Mouse (Mus musculus) myocyte (in vitro differentiated cells): Measurements from ENCODE around the gene Ifi27l2b. TPM values are rescaled to one million over a fixed set of nuclear protein-coding genes. Genes with fewer than 3 reads are reported as not detected.
"Not testable (repeated sequence)": the region's sequence is repeated elsewhere in the genome, so short reads cannot be mapped to it uniquely, and the experiment has no call there.

Source experiments
- H3K27me3 ChIP-seq: one replicate; pipeline ENCODE4 v1.6.1; 2011; ENCODE audit not compliant: control insufficient read depth, insufficient read depth, insufficient read length
- H3K36me3 ChIP-seq: one replicate; pipeline ENCODE4 v1.6.1; 2011; ENCODE audit not compliant: control insufficient read depth, insufficient read depth
- H3K4me2 ChIP-seq: one replicate; pipeline ENCODE4 v1.6.1; 2011; ENCODE audit warnings: low read depth, control low read depth
- H3K4me3 ChIP-seq: one replicate; pipeline ENCODE4 v1.5.1; 2011; ENCODE audit warnings: mild to moderate bottlenecking, control low read depth, moderate library complexity
- H3K79me2 ChIP-seq: one replicate; pipeline ENCODE4 v1.6.1; 2011; ENCODE audit not compliant: control insufficient read depth, insufficient read depth
- H3ac ChIP-seq: one replicate; pipeline ENCODE4 v1.6.1; 2011; ENCODE audit not compliant: control insufficient read depth, insufficient read length
- CEBPB ChIP-seq: IDR thresholded peaks from 2 replicates; pipeline ENCODE4 v1.6.1; 2011; ENCODE audit warnings: mild to moderate bottlenecking, moderate library complexity; ENCODE audit not compliant: poor library complexity, insufficient read depth, severe bottlenecking
- E2F4 ChIP-seq: IDR thresholded peaks from one replicate; pipeline ENCODE4 v1.6.1; 2011; ENCODE audit warnings: mild to moderate bottlenecking, control low read depth, moderate library complexity; ENCODE audit not compliant: insufficient read depth
- MAX ChIP-seq: IDR thresholded peaks from one replicate; pipeline ENCODE4 v1.6.1; 2011; ENCODE audit warnings: low read depth, mild to moderate bottlenecking, control low read depth
- MYOD1 ChIP-seq, 3 experiments: IDR thresholded peaks; one replicate each; pipeline ENCODE4 v1.6.1; 2011; ENCODE audit warnings: control low read depth in 2 of 3, low read depth in 2 of 3, mild to moderate bottlenecking in 2 of 3, moderate library complexity in 1 of 3; ENCODE audit not compliant: insufficient read length in 2 of 3, control insufficient read depth in 1 of 3
- MYOG ChIP-seq, 3 experiments: IDR thresholded peaks; one replicate each; pipeline ENCODE4 v1.6.1; 2011; ENCODE audit warnings: control low read depth in 2 of 3, low read depth in 2 of 3, mild to moderate bottlenecking in 2 of 3; ENCODE audit not compliant: insufficient read length in 2 of 3, control insufficient read depth in 1 of 3, insufficient read depth in 1 of 3
- POLR2A ChIP-seq: IDR thresholded peaks from one replicate; pipeline ENCODE4 v1.6.1; 2011; ENCODE audit warnings: low read depth, mild to moderate bottlenecking, control low read depth, moderate library complexity; ENCODE audit not compliant: insufficient read length
- POLR2AphosphoS2 ChIP-seq: IDR thresholded peaks from one replicate; pipeline ENCODE4 v1.6.1; 2011; ENCODE audit warnings: low read depth, control low read depth; ENCODE audit not compliant: insufficient read length
- REST ChIP-seq: IDR thresholded peaks from one replicate; pipeline ENCODE4 v1.6.1; 2011; ENCODE audit warnings: mild to moderate bottlenecking, control low read depth, moderate library complexity; ENCODE audit not compliant: insufficient read depth, insufficient read length
- SRF ChIP-seq: IDR thresholded peaks from one replicate; pipeline ENCODE4 v1.6.1; 2011; ENCODE audit warnings: low read depth; ENCODE audit not compliant: control insufficient read depth, insufficient read length
- TCF12 ChIP-seq: IDR thresholded peaks from one replicate; pipeline ENCODE4 v1.6.1; 2011; ENCODE audit warnings: mild to moderate bottlenecking, control low read depth; ENCODE audit not compliant: poor library complexity, insufficient read depth, severe bottlenecking
- TCF3 ChIP-seq: IDR thresholded peaks from one replicate; pipeline ENCODE4 v1.6.1; 2011; ENCODE audit warnings: low read depth, control low read depth; ENCODE audit not compliant: insufficient read length
- USF1 ChIP-seq: IDR thresholded peaks from one replicate; pipeline ENCODE4 v1.6.1; 2011; ENCODE audit warnings: low read depth, mild to moderate bottlenecking, control low read depth, moderate library complexity
- polyA plus RNA-seq: library from polyadenylated mRNA; unstranded; fragments of >200 nt; fragmentation: generic; extraction: Trizol; gene quantifications from one replicate; pipeline ENCODE4 v1.2.1, GENCODE M21; 2012; ENCODE audit warnings: missing spikeins

Ifi27l2b gene
- polyA plus RNA-seq, 1 experiment = not detected

GRCm38 (mm10) chr12:103476779-103477389, 19.9 kb upstream of the Ifi27l2b start:
- H3K27me3 ChIP-seq = no peaks in the 10 kb centered on the region
- TF ChIP-seq MYOG (IDR thresholded peaks at IDR 0.05; ENCODE audit: control insufficient read depth in 1 of 3, insufficient read depth in 1 of 3, insufficient read length in 2 of 3, low read depth in 2 of 3) (no peak), E2F4 (no peak), POLR2AphosphoS2 (no peak), USF1 (no peak), POLR2A (no peak), SRF (no peak), REST (no peak), MYOD1 (IDR thresholded peaks at IDR 0.05; ENCODE audit: control insufficient read depth in 1 of 3, insufficient read length in 2 of 3, low read depth in 2 of 3) (no peak), MAX (no peak), TCF3 (no peak), TCF12 (no peak), CEBPB (no peak)
- H3K79me2 ChIP-seq = no peaks in the 10 kb centered on the region
- no peak overlapping the region for H3K4me2 ChIP-seq
- no peak overlapping the region for H3K4me3 ChIP-seq
- H3K36me3 ChIP-seq = no peaks in the 10 kb centered on the region
- no peak overlapping the region for H3ac ChIP-seq

GRCm38 (mm10) chr12:103474481-103474880, 17.5 kb upstream of the Ifi27l2b start:
- Histone ChIP-seq H3K4me3 (no peak overlapping the region), H3K36me3 (no peaks in the 10 kb centered on the region), H3K27me3 (no peaks in the 10 kb centered on the region), H3K79me2 (no peaks in the 10 kb centered on the region), H3K4me2 (no peak overlapping the region), H3ac (no peak overlapping the region)
- TF ChIP-seq REST = no peak
- TF ChIP-seq E2F4 = no peak
- no peak for TF ChIP-seq POLR2AphosphoS2
- TF ChIP-seq POLR2A = no peak
- TF ChIP-seq MYOG (IDR thresholded peaks at IDR 0.05; ENCODE audit: control insufficient read depth in 1 of 3, insufficient read depth in 1 of 3, insufficient read length in 2 of 3, low read depth in 2 of 3) = no peak
- no peak for TF ChIP-seq CEBPB
- no peak for TF ChIP-seq TCF3
- TF ChIP-seq TCF12 = no peak
- no peak for TF ChIP-seq SRF
- no peak for TF ChIP-seq MYOD1 (IDR thresholded peaks at IDR 0.05; ENCODE audit: control insufficient read depth in 1 of 3, insufficient read length in 2 of 3, low read depth in 2 of 3)
- TF ChIP-seq USF1 = no peak
- no peak for TF ChIP-seq MAX

- not testable (repeated sequence) for H3K4me2 ChIP-seq, H3ac ChIP-seq, H3K36me3 ChIP-seq, H3K79me2 ChIP-seq, H3K4me3 ChIP-seq, H3K27me3 ChIP-seq
Observed at GRCm38 (mm10) chr12:103456727-103457126, 296 bp downstream of the Ifi27l2b start.

- H3ac ChIP-seq = no peak overlapping the region
- TF ChIP-seq CEBPB (no peak), REST (no peak), TCF12 (no peak), MYOG (IDR thresholded peaks at IDR 0.05; ENCODE audit: control insufficient read depth in 1 of 3, insufficient read depth in 1 of 3, insufficient read length in 2 of 3, low read depth in 2 of 3) (no peak), POLR2AphosphoS2 (no peak), MYOD1 (IDR thresholded peaks at IDR 0.05; ENCODE audit: control insufficient read depth in 1 of 3, insufficient read length in 2 of 3, low read depth in 2 of 3) (no peak), TCF3 (no peak), SRF (no peak), POLR2A (no peak), MAX (no peak), E2F4 (no peak), USF1 (no peak)
- no peaks in the 10 kb centered on the region for H3K36me3 ChIP-seq
- no peaks in the 10 kb centered on the region for H3K27me3 ChIP-seq
- no peak overlapping the region for H3K4me3 ChIP-seq
- no peak overlapping the region for H3K4me2 ChIP-seq
- H3K79me2 ChIP-seq = no peaks in the 10 kb centered on the region
Observed at GRCm38 (mm10) chr12:103453361-103453760, 3.7 kb downstream of the Ifi27l2b start.

- peaks cover 5% of the 10 kb centered on the region for H3K36me3 ChIP-seq
- no peak overlapping the region for H3K4me2 ChIP-seq
- no peak overlapping the region for H3K4me3 ChIP-seq
- H3ac ChIP-seq = no peak overlapping the region
- H3K79me2 ChIP-seq = no peaks in the 10 kb centered on the region
- no peak for TF ChIP-seq TCF12
- no peak for TF ChIP-seq E2F4
- TF ChIP-seq MYOD1 (IDR thresholded peaks at IDR 0.05; ENCODE audit: control insufficient read depth in 1 of 3, insufficient read length in 2 of 3, low read depth in 2 of 3) = no peak
- TF ChIP-seq CEBPB = no peak
- no peak for TF ChIP-seq MAX
- no peak for TF ChIP-seq POLR2A
- no peak for TF ChIP-seq TCF3
- no peak for TF ChIP-seq POLR2AphosphoS2
- TF ChIP-seq REST = no peak
- no peak for TF ChIP-seq USF1
- no peak for TF ChIP-seq SRF
- TF ChIP-seq MYOG (IDR thresholded peaks at IDR 0.05; ENCODE audit: control insufficient read depth in 1 of 3, insufficient read depth in 1 of 3, insufficient read length in 2 of 3, low read depth in 2 of 3) = no peak
- no peaks in the 10 kb centered on the region for H3K27me3 ChIP-seq
Observed at GRCm38 (mm10) chr12:103445060-103445459, 12.0 kb downstream of the Ifi27l2b start.

GRCm38 (mm10) chr12:103444261-103444660, 12.8 kb downstream of the Ifi27l2b start:
- H3K4me2 ChIP-seq, H3K4me3 ChIP-seq, H3K79me2 ChIP-seq, H3ac ChIP-seq, H3K27me3 ChIP-seq, H3K36me3 ChIP-seq: not testable (repeated sequence)
